Mouse (Mus musculus): ENCODE results near the gene Fam83b. TPM values are rescaled to one million over a fixed set of nuclear protein-coding genes. Genes with fewer than 3 reads are reported as not detected.

Fam83b gene
- total RNA-seq, 2 experiments from 2014 or later: 0.21 to 0.31 TPM

- DNase-seq (ENCODE audit: low spot score in 2 of 2): no peak
Observed at GRCm38 (mm10) chr9:76523075-76523474, 43.8 kb downstream of the Fam83b start.

- DNase-seq (ENCODE audit: low spot score in 2 of 2): no peak
Observed at GRCm38 (mm10) chr9:76521640-76522039, 45.3 kb downstream of the Fam83b start.

GRCm38 (mm10) chr9:76518665-76519064 lies 48.3 kb downstream of the Fam83b start:
- DNase-seq (ENCODE audit: low spot score in 2 of 2): no peak

GRCm38 (mm10) chr9:76505650-76506049 lies 61.3 kb downstream of the Fam83b start:
- DNase-seq (ENCODE audit: low spot score in 2 of 2): no peak

- DNase-seq (ENCODE audit: low spot score in 2 of 2): no peak
Observed at GRCm38 (mm10) chr9:76489737-76490136, 77.2 kb downstream of the Fam83b start.

GRCm38 (mm10) chr9:76480088-76480487 lies 86.8 kb downstream of the Fam83b start:
- no peak for DNase-seq (ENCODE audit: low spot score in 2 of 2)

GRCm38 (mm10) chr9:76469500-76469899 lies 97.4 kb downstream of the Fam83b start:
- DNase-seq (ENCODE audit: low spot score in 2 of 2): no peak

GRCm38 (mm10) chr9:76461547-76461946 lies 105.4 kb downstream of the Fam83b start:
- DNase-seq (ENCODE audit: low spot score in 2 of 2): no peak

- no peak for DNase-seq (ENCODE audit: low spot score in 2 of 2)
Observed at GRCm38 (mm10) chr9:76455703-76456102, 111.2 kb downstream of the Fam83b start.

Other genes starting within 250 kb of the Fam83b start
- 1 to 10 TPM; 5.8 to 6.5 TPM for gene Hcrtr2, start 243.3 kb downstream of the Fam83b start, total RNA-seq (2021)